Mouse (Mus musculus): ENCODE results near the gene Gm8267.
"Not testable (repeated sequence)": the region's sequence is repeated elsewhere in the genome, so short reads cannot be mapped to it uniquely, and the experiment has no call there.

Gm8267 gene

GRCm38 (mm10) chr14:44750240-44750639, at the start of gene Gm8267:
Gene Gm8267 (minus strand): TSS chr14:44750340.
- in situ Hi-C loops (cut with MboI, MseI), result no loop called here

- in situ Hi-C loops (cut with MboI, MseI), result loop anchor here (10.0 kb wide), 1 partner anchor 135 kb away; no protein-coding TSS in a partner anchor
These were observed 39.6 kb upstream of the Gm8267 start for GRCm38 (mm10) chr14:44789537-44790382.

- in situ Hi-C loops (cut with MboI, MseI), result not testable (repeated sequence)
These were observed 7.4 kb downstream of the Gm8267 start for GRCm38 (mm10) chr14:44742789-44743188.

GRCm38 (mm10) chr14:44730711-44731110, 19.4 kb downstream of the Gm8267 start:
- in situ Hi-C loops (cut with MboI, MseI), result not testable (repeated sequence)

- in situ Hi-C loops (cut with MboI, MseI), result loop anchor here in 1 of 2 experiments (25.0 kb wide), 1 partner anchor 1319 kb away; no protein-coding TSS in a partner anchor
These were observed 43.8 kb downstream of the Gm8267 start, which contains the start of gene Gm8257 for GRCm38 (mm10) chr14:44706356-44706755. Gene Gm8257 (minus strand): TSS chr14:44706456.
